ENCODE assay signal across 8 mouse cellular contexts in genomic region chr12:100887801-100888258, GRCm38 (mm10). TPM values are rescaled to one million over a fixed set of nuclear protein-coding genes. Genes with fewer than 3 reads are reported as not detected.
A peak's percentile ranks its signal among the peaks of the same experiment; 100 is the strongest.
DNase-seq lines count a peak whose midpoint lies in the region; ATAC-seq and TF ChIP-seq lines count a peak whose summit lies in the region.

No protein-coding gene starts in this region.

- intact Hi-C loops in gastrocnemius, postnatal 14 days (cut with DNase I; ENCODE audit: low total_unique reads) = no loop called here

- no peak for TF ChIP-seq CTCF in lung, embryonic 14.5 days (IDR thresholded peaks at IDR 0.05; ENCODE audit: low read depth)
- no peak for TF ChIP-seq CTCF in cerebellum, adult 2 months (IDR thresholded peaks at IDR 0.05; ENCODE audit: borderline replicate concordance, insufficient read depth, low read depth, low read length)

- 0 out of 2 replicates have a peak, but pooled peaks cover 4% of the 10 kb centered on the region for H3K27me3 ChIP-seq in lung, embryonic 14.5 days (ENCODE audit: insufficient read depth, low read length)
- no peaks in the 10 kb centered on the region for H3K27me3 ChIP-seq in cerebellum, adult 2 months (ENCODE audit: control insufficient read depth, insufficient read depth, low read length)
- H3K27me3 ChIP-seq in forebrain, embryonic 15.5 days = no peaks in the 10 kb centered on the region

- H3K4me2 ChIP-seq in lung, embryonic 14.5 days = no peak overlapping the region; the same call in 1 of the 2 replicates
- H3K4me2 ChIP-seq in forebrain, embryonic 15.5 days (replicated peaks) = no peak overlapping the region

- H3K9ac ChIP-seq in lung, embryonic 14.5 days = no peak overlapping the region
- H3K9ac ChIP-seq in forebrain, embryonic 15.5 days (replicated peaks) = no peak overlapping the region

- peak; percentile 91 for ATAC-seq in lung, embryonic 14.5 days (ENCODE audit: insufficient read depth)
- ATAC-seq in megakaryocyte-erythroid progenitor cell, adult 5-6 weeks (replicated peaks; ENCODE audit: low FRiP score, low TSS enrichment, poor library complexity, severe bottlenecking) = no peak; the same call in 1 of the 2 replicates
- ATAC-seq in forebrain, embryonic 15.5 days (replicated peaks) = no peak

- H3K4me1 ChIP-seq in lung, embryonic 14.5 days (ENCODE audit: insufficient read depth) = no peaks in the 10 kb centered on the region
- peaks cover 24% of the 10 kb centered on the region for H3K4me1 ChIP-seq in cerebellum, adult 2 months (ENCODE audit: control insufficient read depth, insufficient read depth, low read length)
- H3K4me1 ChIP-seq in forebrain, embryonic 15.5 days = 0 out of 2 replicates have a peak, but pooled peaks cover 5% of the 10 kb centered on the region

- peak; percentile 81 for DNase-seq in lung, embryonic 14.5 days
- DNase-seq in lung, adult 18-20 months = no peak
- DNase-seq in cerebellum, adult 2 months = peak; percentile 56 to 70
- DNase-seq in gastrocnemius, postnatal 14 days = peak; percentile 38
- peak; percentile 31 to 42 for DNase-seq in layer of hippocampus, postnatal 25 days (ENCODE audit: extremely low spot score in 1 of 2, low spot score in 1 of 2)
- peak; percentile 43 to 63 for DNase-seq in natural killer cell, adult 2 months (ENCODE audit: low spot score in 2 of 2)

- WGBS in lung, embryonic 14.5 days = 30% methylated on average over 12 of the region's 12 CpGs
- WGBS in cerebellum, adult 2 months = 13% methylated on average over 12 of the region's 12 CpGs
- WGBS in forebrain, embryonic 15.5 days = 40% methylated on average over 12 of the region's 12 CpGs

- no peaks in the 10 kb centered on the region for H3K9me3 ChIP-seq in lung, embryonic 14.5 days (ENCODE audit: low read depth, low read length)
- H3K9me3 ChIP-seq in forebrain, embryonic 15.5 days = no peaks in the 10 kb centered on the region

- no peak overlapping the region for H3K27ac ChIP-seq in lung, embryonic 14.5 days (ENCODE audit: low read depth)
- H3K27ac ChIP-seq in cerebellum, adult 2 months (ENCODE audit: insufficient read depth, low read length) = 0 out of 2 replicates have a peak overlapping the region, but pooled peaks have one; percentile 15
- H3K27ac ChIP-seq in forebrain, embryonic 15.5 days (replicated peaks) = no peak overlapping the region

- no peak for TF ChIP-seq POLR2A in cerebellum, adult 2 months (IDR thresholded peaks at IDR 0.05; ENCODE audit: borderline replicate concordance, insufficient read depth, low read length)

- no peak overlapping the region for H3K4me3 ChIP-seq in lung, embryonic 14.5 days (ENCODE audit: low read depth, low read length)
- H3K4me3 ChIP-seq in cerebellum, adult 2 months (replicated peaks; ENCODE audit: insufficient read depth, low read depth, low read length) = no peak overlapping the region
- H3K4me3 ChIP-seq in forebrain, embryonic 15.5 days = no peak overlapping the region

- no peaks in the 10 kb centered on the region for H3K36me3 ChIP-seq in lung, embryonic 14.5 days (ENCODE audit: insufficient read depth)
- no peaks in the 10 kb centered on the region for H3K36me3 ChIP-seq in forebrain, embryonic 15.5 days

RNA-seq across cellular contexts. Expression of gene Gpr68, which starts 20.2 kb away (rescaled TPM):
- 0.20 and 0.32 TPM in 2 replicates for polyA plus RNA-seq in lung, embryonic 14.5 days (2014; fragmentation: Nextera tagmentation; extraction: Ambion mirVana)
- polyA plus RNA-seq in cerebellum, adult 2 months (2012; rRNA removed) = 24.2 and 24.7 TPM in 2 replicates
- total RNA-seq in gastrocnemius, postnatal 14 days (2021) = under 1 TPM in 1 of 2 experiments, not detected in 1; 0.18 TPM
- total RNA-seq in layer of hippocampus, postnatal 25 days (2021) = 10 to 100 TPM; 18.1 to 20.7 TPM
- 0.83 and 1.5 TPM in 2 replicates for total RNA-seq in megakaryocyte-erythroid progenitor cell, adult 5-6 weeks (2014; fragmentation: Nextera tagmentation)
- 0.42 and 0.50 TPM in 2 replicates for total RNA-seq in megakaryocyte-erythroid progenitor cell, adult 5-6 weeks (2017)
- polyA plus RNA-seq in forebrain, embryonic 15.5 days (2015; fragmentation: Nextera tagmentation; extraction: Ambion mirVana) = 1.1 and 1.2 TPM in 2 replicates

Comparison
In these comparisons a context has a peak if more than half of its experiments do, and no peak if none do; other contexts are left out.
1. DNase-seq: peak in lung, embryonic 14.5 days (single experiment), cerebellum, adult 2 months (2 of 2), gastrocnemius, postnatal 14 days (single experiment), layer of hippocampus, postnatal 25 days (2 of 2) and natural killer cell, adult 2 months (2 of 2); none in lung, adult 18-20 months (0 of 2).
2. RNA of gene Gpr68, which starts 20.2 kb away (total RNA-seq): 18.1 to 20.7 TPM in layer of hippocampus, postnatal 25 days; 0.42 to 1.5 TPM in megakaryocyte-erythroid progenitor cell, adult 5-6 weeks and 0.18 TPM in gastrocnemius, postnatal 14 days; every median in the first group is over 4 times any median in the second.